Mouse (Mus musculus) embryo, embryonic 10 days (tissue): ENCODE measurements around the gene Gtf2h3.
A peak's percentile ranks its signal among the peaks of the same experiment; 100 is the strongest.
"Not testable (repeated sequence)": the region's sequence is repeated elsewhere in the genome, so short reads cannot be mapped to it uniquely, and the experiment has no call there.

Source experiments
- DNase-seq: peaks from one replicate; pipeline ENCODE4 v3.0.0-alpha.2; 2015; ENCODE audit warnings: low spot score

The Gtf2h3 gene

DNA sequence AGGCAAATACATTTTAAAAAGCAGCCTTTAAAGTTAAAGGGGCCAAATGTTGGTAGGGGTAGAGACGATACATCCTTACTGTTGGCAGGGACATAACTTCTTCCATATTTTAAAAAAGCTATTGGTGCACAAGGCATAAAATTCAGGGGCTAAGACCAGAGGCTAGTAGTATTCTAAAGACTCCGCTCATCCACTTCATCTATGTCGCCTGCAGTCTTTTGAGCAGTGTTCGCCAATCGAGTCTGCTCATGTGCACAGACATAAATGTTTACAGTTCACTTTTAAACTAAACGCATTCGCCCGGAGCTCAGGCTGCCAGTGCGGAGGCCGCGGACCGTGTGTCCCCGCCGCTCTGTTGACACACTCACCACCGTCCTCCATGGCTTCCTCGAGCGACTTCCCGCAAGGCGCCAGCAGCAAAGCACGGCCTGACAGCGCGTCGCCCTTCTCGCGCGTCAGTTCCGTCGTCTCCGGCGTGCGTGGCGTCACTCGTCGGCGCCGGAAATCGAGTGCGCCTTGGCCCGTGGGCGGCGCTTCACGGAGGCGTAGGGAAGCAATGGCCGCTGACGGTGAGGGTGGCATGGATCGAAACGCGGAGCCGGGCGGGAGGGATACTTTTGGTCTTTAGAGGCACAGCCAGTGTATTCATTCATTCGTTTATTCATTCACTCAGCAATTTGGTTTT is at the start of gene Gtf2h3, which contains the start of gene Eif2b1:
Gtf2h3 (plus strand) TSS at position 508 of the 685 bp plus-strand sequence.
Eif2b1 (minus strand) TSS at position 499 of the 685 bp plus-strand sequence.
- peak; percentile 99 for DNase-seq

DNA sequence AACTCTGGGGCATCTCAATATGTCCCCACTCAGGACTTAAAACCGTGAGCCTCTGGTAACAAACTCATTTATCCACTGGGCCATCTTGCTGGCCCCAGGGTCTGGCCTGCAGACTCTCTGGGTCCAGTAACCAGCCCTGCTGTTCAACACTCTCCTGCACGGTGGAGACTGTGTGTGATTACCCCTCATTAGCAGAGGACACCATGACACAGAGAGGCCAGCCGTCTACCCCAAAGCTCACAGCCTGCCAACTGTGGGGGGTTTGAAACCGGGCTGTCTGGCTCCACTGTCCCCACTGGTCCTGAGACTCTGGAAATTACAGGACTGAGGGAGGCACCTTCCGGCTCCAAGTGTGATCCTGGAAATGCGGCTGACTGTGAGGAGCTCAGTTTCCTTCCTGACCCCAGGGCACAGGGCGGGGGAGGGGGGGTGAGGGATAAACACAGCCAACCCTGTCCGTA is 49.7 kb upstream of the Gtf2h3 start:
- no peak for DNase-seq

DNA sequence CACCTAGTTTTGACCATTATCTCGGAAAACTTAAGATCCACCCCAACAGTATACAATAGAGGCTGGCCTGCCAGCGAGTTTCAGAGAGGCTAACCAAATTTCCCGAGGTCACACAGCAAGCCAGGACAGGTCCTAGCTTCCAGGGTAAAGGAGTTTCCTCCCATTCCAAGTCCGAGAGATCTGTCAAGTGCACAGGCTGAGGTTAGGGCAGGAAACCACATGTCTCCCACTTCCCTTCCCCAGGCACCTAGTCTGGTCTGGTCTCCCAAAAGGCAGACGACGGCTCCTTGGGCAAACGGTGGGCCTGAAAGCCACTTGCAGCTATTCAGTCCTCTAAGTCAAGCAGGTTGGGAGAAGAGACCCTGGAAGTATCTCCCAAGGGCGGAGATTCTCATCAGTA is 49.2 kb upstream of the Gtf2h3 start:
- DNase-seq = no peak

DNA sequence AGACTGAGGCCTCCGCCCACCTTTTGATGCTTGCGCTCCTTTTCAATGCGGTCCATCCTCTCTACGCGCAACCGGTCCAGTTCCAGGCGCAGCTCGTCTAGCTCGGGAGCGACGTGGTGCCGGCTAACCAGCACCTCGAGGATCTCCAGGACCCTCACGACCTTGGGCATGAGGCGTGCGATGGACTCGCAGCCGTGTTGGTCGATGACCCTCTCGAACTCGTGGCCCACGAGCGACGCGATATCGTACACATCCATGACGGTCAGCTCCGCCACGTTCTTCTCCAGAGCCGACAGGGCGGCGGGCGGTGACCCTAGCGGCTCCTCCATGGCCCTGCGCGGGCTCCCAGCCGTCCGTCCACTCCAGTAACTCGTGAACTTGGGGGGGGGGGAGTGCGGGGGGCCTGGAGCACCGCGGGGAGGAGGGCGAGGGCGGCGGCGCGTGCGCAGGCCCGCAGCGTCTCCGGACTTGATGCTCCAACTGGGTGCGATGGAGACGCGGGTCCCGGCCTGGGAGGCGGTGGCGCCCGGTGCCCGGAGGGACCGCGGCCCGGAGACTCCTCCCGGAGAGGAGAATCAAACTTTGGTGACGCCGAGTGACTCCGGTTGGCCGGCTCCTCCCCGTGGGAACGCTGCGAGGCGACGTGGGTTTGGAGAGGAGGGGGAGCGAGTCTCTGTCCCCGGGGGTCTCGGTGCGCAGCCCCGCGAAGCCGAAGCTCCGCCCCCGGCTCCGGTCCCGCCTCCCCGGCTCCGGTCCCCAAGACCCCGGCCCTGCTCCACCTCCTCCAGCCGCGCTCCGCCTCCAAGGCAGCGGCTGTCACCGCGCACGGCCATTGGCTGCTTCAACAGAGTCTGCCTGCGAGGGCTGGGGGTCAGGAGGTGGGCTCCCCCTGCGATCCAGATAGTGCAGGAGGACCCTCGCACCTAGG is 48.0 kb upstream of the Gtf2h3 start, which contains the start of gene Rilpl1:
Rilpl1 (minus strand) TSS at position 737 of the 928 bp plus-strand sequence.
- peak; percentile 95 for DNase-seq

DNA sequence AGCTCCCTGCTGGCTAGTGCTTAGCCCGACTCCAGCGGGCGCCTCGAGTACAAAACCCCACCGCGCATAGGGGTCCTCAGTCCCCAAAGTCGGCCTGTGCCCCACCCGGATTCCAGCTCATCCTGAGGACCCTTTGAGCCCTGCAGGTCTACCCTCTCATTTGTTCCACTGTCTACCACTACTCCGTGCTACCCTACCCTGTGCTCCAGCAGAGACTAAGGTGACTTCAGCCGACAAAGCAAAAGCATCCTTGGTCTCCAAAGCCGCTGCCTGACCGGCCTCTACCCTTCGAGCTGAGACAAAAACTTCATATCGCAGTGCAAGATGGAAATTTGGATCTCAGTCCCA is 47.4 kb upstream of the Gtf2h3 start:
- no peak for DNase-seq

DNA sequence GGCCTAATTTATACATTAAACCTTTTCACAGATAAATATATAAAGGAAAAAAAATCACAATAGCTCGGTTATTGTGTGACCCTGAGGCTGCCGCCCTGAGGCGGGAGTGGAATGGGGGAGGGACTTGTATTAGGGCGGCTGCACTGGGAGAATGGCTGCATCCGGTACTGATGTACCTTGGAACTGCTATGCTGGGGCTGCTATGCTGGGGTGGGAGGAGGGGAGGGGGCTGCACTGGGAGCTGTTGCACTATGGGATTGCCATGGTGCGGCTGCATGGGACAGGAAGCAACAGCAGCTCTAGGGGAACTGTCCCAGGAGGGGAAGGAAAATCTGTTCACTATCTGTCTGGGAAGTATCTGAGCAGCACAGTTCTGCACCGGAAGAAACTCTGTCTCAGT is 46.5 kb upstream of the Gtf2h3 start:
- peak; percentile 21 for DNase-seq

DNA sequence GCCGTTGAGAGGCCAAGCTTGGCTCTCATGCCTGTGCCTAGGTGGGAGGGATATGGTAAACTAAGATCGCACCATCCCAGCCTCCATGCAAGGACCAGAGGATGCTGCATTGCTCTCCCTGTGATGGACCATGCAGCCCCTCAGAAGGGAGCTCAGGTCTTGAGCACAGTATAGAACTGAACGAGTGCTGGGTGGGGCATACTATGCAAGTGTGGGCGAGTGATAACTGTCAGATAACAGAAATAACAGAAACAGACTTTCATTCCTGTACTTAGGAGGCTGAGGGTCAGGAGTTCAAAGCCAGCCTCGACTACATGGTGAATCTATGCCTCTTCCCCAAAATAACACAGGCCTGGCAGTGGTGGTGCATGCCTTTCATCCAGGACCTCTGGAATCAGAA is 43.9 kb upstream of the Gtf2h3 start:
- DNase-seq = no peak

DNA sequence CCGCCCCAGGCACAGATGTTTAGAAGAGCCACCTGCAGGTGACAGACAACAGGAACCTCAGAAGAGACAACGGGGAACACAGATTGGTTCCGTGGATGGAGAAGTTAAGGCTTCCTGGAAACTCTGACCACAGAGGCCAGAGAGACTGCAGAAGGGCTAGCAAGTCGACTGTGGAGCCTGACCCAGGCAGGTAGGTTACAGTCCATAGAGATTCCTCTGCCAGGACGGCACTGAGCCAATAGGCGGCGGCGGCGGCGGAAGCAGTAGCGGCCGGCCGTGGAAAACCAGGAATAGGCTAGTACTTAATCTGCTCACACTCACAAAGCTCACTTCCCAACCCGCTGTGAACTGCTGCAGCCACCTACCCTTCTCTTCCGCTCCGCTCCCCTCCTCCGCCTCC is 42.2 kb upstream of the Gtf2h3 start:
- peak; percentile 60 for DNase-seq

DNA sequence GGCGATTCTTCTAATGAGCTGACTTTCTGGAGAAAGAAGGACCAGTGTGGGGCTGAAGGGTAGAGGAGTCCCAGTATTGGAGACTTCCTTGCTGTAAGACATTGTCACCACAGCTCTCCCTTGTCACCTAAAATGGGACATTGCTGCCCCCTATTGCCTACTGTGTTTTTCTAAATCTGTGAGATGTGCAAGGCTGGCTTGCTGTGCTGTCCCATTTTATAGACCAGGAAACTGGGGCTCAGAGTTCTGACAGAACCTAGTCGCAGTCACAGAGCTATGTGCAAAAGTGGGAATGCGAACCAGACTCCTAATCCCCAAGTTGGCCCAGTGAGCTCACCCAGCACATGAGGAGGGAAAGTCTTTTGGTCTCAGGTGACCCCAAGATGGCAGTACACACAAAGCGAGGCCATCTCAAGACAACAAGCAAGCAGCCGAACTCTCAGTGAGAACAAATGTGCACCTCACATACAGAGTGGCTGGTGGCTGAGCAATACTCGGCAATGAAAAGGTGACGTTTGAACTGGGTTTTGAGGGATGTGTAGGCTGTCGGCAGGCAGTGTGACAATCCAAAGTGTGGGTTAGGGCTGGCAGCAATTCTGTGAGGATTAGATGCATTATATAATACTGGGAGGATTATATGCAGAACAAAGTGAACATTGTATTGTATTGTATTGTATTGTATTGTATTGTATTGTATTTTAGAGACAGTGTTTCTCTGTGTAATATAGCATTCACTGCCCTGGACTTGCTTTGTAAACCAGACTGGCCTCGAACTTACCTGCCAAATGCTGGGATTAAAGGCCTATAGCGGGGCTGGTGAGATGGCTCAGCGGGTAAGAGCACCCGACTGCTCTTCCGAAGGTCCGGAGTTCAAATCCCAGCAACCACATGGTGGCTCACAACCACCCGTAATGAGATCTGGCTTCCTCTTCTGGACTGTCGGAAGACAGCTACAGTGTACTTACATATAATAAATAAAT is 39.8 kb upstream of the Gtf2h3 start:
- peak; percentile 77 for DNase-seq

DNA sequence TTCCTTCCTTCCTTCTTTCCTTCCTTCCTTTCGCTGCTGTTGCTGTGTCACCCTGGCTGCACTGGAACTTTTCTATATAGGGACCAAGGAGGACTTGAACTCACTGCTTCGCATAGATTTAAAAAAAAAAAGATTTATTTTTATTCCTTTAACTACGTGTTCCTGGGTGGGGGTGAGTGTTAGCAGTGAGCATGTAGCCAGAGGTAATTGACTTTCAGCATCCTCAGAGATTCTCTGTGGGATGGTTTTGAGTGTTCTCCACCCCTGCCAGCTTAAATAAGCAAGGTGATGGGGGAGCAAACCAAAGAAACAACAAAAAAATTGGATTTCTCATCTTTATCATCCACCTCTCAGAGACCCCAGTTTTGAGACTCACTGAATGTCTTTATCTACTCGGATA is 39.0 kb upstream of the Gtf2h3 start:
- no peak for DNase-seq

DNA sequence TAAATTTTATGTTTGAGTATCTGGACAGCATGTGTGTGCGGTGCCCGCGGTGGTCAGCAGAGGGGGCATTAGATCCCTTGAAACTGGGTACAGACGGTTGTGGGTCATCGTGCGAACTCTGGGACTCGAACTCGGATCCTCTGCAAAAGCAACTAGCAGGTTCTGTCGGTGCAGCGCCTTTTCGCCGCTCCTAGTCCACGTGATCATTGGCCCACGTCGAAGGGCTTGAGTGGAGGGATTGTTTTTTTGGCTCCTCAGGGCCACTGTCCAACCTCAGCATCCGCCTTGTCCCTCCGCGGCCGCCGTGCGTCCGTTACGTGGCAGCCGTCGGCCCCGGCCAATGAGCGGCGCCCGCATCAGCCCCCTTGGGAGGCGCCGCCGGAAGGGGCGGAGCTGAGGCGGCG is 38.6 kb upstream of the Gtf2h3 start, which contains the start of gene Tmed2:
Tmed2 (plus strand) TSS at position 313 of the 404 bp plus-strand sequence.
- DNase-seq = peak; percentile 98

DNA sequence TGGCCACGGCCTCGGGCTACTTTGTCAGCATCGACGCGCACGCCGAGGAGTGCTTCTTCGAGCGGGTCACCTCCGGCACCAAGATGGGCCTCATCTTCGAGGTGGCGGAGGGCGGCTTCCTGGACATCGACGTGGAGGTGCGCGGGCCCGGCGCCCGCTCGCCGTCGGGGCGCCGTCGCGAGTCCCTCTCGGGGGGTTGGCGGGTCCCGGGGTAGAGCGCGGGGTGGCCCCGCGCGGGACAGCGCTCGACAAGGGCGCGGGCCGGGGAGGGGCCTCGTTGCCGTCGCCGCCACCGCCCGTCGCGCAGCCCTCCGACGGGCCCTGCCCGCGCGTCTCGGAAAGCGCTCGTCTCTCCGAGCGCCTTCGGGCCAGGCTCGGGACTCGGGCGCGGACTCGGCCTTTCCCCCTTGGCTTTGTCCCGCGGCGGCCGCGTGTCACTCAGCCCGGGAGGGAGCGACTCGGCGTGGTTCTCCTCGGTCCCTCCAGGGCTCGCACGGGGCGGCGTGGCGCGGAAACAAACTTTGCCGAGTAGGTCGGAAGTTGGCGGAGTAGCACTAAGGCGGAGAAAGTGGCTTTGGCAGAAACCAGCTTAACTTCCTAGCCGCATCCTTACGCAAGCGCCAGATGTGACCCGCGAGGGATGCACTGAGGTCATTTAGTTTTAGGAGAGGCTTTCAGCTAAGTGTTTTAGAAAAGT is 37.9 kb upstream of the Gtf2h3 start:
- DNase-seq = peak; percentile 30

DNA sequence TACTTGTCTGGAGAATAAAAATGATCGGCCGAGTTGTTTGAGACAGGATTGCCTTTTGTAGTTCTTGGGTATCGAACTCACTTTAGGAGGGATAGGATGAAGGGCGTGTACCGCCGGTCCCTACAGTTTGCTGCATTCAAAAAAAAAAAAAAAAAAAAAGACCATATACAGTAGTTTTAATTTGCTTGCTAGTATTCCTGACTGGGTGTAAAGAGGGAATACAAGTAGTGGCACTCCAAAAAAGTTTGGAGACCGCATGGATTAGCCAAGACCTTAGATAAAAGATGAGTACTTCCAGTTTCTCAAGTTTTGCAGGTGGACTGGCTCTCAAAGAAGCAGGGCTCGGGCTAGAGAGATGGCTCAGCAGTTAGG is 37.4 kb upstream of the Gtf2h3 start:
- DNase-seq = no peak

DNA sequence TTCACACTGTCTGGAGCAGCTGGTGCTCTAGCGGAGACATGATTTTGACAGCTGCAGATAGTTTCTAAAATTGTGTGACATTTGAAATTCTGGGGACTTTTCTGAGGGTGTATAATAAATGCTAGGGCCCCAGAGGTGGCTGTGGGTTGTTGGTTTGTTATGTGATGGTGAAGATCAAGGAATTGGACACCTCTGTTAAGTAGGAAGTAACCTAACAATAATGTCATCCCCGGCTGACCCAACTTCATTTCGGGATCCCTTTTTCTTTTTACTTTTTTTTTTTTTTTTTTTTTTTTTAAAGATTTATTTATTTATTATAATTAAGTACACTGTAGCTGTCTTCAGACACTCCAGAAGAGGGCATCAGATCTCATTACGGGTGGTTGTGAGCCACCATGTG is 28.2 kb upstream of the Gtf2h3 start:
- not testable (repeated sequence) for DNase-seq

DNA sequence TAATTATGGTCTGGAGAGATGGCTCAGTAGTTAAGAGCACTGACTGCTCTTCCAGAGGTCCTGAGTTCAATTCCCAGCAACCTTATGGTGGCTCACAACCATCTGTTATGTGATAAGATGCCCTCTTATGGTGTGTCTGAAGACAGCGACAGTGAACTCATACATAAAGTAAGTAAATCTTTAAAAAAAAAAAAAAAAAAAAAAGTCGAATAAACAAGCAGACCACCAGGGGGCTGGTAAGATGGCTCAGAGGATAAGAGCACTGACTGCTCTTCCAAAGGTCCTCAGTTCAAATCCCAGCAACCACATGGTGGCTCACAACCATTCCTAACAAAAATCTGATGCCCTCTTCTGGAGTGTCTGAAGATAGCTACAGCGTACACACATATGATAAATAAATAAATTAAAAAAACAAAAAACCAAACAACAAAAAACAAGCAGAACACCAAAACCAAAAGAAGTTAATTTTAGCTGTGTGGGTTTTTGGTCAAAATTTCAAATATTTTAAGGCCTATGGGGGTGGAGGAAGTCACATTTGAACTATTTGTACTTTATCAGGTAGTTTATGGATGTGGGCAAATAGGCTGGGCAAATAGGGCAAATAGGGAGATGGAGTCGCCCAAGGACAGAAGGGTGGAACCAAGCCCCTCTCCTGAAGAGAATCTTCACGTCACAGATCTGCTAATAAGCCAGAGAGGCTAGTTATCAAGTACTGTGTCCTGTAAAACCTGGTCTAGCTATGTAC is 27.4 kb upstream of the Gtf2h3 start:
- DNase-seq = not testable (repeated sequence)

DNA sequence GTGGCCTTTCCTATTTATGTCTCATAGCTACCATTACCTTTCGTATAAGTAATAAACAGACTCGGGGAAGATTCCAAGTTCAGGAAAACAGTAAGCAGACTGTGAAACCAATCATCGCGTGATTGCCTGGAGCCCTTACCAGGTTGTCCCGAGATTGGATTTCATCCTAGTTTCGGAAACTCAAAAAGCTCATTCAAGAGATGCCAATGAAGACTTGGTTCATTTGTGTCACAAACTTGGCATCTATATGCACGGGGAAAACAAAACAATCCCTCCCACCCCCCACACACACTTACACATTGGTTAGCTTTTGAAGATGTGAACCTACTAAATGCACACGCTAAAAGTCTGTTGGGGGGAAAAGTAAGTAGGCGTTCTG is 26.9 kb upstream of the Gtf2h3 start:
- DNase-seq = peak; percentile 29

DNA sequence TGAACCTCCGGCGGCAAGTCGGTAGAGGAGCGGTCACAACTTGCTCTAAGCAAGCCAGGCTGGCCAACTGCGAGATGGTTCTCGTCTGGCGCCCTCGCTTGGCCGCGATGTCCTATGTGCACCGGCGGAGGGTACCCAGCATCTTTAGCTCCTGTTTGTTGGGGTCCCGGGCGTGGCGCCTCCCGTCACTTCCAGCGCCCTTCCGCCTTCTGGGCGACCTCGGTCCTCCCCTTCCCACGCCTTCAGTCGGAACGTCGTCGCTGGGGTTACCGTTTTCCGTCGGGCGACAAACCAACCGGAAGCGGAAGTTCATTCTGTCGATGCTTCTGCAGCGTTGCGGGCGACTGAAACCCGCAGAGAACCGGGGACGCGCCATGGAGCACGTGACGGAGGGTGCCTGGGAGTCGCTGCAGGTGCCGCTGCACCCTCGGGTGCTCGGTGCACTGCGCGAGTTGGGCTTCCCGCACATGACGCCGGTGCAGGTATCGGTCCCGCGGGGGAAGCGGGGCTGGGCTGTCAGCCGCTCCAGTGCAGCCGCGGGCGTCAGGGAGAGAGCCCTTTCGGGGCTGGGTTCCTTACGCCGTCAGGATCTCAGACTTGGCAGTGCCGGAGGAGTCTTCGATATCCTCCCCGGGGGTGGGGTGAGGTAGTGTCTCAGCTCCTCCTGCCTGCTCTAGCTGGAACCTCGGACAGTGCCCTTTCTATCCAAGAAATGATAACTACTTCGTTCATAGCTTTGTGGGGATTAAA is 26.2 kb upstream of the Gtf2h3 start, which contains the start of gene Ddx55:
Ddx55 (plus strand) TSS at position 307 of the 750 bp plus-strand sequence.
- peak; percentile 98 for DNase-seq

DNA sequence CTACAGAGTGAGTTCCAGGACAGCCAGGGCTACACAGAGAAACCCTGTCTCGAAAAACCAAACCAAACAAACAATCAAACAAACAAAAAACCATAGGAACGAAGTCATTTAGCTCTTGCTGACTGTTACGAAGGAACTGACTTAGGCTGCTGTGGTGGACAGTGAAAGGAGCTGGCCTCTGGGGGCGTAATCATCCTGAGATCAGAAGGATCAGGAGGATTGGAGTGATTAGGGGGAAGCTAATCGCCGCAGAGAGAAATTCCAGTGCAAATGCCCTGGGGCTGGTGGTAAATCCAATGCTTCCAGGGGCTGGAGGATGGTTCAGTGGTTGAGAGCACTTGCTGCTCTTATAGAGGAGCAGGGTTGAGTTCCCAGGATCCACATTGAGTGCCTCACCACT is 25.3 kb upstream of the Gtf2h3 start:
- DNase-seq = no peak

DNA sequence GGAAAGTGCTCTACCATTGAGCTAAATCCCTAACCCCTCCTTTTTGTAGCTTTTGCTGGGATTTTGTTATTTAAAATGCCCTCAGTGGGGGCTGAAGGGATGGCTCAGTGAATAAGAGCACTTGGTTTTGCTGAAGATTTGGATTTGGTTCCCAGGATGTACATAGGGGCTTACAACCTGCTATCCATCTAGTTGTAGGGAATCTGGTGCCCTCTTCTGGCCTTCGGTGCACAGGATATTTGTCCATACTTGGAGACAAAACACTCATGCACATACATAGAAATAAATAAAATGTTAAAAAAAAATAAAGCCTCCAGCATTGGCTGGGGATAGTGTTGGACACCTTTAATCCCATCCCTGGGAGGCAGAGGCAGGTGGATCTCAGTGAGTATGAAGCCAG is 23.8 kb upstream of the Gtf2h3 start:
- peak; percentile 43 for DNase-seq

DNA sequence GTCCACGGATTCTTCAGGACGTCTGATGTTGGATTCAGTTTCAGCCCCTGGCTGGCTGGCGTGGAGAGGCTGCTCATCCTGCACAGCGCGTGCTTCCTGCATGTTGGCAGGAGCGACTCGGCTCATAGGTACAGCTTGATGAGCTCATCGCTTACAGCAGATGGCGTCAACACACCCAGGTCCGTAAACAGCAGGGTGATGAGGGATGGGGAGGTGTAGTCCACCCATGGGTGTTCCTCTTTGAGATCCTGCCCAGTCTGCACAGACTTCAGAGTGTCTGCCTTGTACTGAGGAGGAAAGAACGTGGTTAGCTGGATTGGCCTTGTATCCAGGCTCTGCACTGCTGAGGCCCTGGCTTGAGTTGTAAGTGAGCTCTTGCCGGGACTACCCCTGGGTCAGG is 7.9 kb upstream of the Gtf2h3 start:
- no peak for DNase-seq
